Mouse (Mus musculus) left cerebral cortex, postnatal 10 days (tissue): Measurements from ENCODE around the gene Cyp4f17. TPM values are rescaled to one million over a fixed set of nuclear protein-coding genes. Genes with fewer than 3 reads are reported as not detected.

ENCODE experiments used
- total RNA-seq, 2 experiments: library from RNA; stranded (reverse); gene quantifications; 2 replicates each; pipeline ENCODE4 v1.2.3; 2021

Cyp4f17 gene
- total RNA-seq, 2 experiments from 2014 or later: 3.2 to 3.8 TPM

Other genes starting within 250 kb of the Cyp4f17 start
- gene Brd4, start 221.3 kb upstream of the Cyp4f17 start, total RNA-seq: 100 to 1,000 TPM; 115 to 123 TPM
- gene Akap8, start 184.8 kb upstream of the Cyp4f17 start, total RNA-seq: 10 to 100 TPM; 90.9 to 94.2 TPM
- 100 to 1,000 TPM; 128 to 135 TPM for gene Akap8l, start 155.4 kb upstream of the Cyp4f17 start, total RNA-seq
- gene Wiz, start 116.6 kb upstream of the Cyp4f17 start, total RNA-seq: 10 to 100 TPM; 91.6 to 99.3 TPM
- 1 to 10 TPM; 2.9 to 3.4 TPM for gene Rasal3, start 102.5 kb upstream of the Cyp4f17 start, total RNA-seq
- not detected for gene Pglyrp2, start 81.9 kb upstream of the Cyp4f17 start, total RNA-seq
- under 1 TPM; 0.36 to 0.41 TPM for gene Cyp4f39, start 53.3 kb upstream of the Cyp4f17 start, total RNA-seq
- gene Cyp4f16, start 30.5 kb downstream of the Cyp4f17 start, total RNA-seq: 1 to 10 TPM; 4.9 to 6.0 TPM
- gene Cyp4f37, start 115.3 kb downstream of the Cyp4f17 start, total RNA-seq: not detected
- not detected for gene Cyp4f40, start 152.8 kb downstream of the Cyp4f17 start, total RNA-seq
- 1 to 10 TPM; 7.0 to 8.0 TPM for gene Cyp4f15, start 179.6 kb downstream of the Cyp4f17 start, total RNA-seq